Mouse (Mus musculus) layer of hippocampus, adult 8-10 months (tissue): ENCODE results near the gene Thap12. TPM values are rescaled to one million over a fixed set of nuclear protein-coding genes. Genes with fewer than 3 reads are reported as not detected.

ENCODE experiments used
- DNase-seq, 2 experiments: peaks; one replicate each; pipeline ENCODE4 v3.0.0; 2022; ENCODE audit warnings: low spot score in 2 of 2
- total RNA-seq, 4 experiments: library from RNA; stranded (reverse); gene quantifications; 2 replicates each; pipeline ENCODE4 v1.2.4; 2022

Thap12 gene
- total RNA-seq, 4 experiments from 2014 or later = 64.1 to 80.3 (median 70.4) TPM

GRCm38 (mm10) chr7:98697496-98697895 is 5.4 kb upstream of the Thap12 start:
- no peak for DNase-seq

- DNase-seq = no peak
Observed at GRCm38 (mm10) chr7:98698041-98698440, 4.9 kb upstream of the Thap12 start.

GRCm38 (mm10) chr7:98698590-98698989 is 4.3 kb upstream of the Thap12 start:
- no peak for DNase-seq

GRCm38 (mm10) chr7:98701771-98702170 is 1.1 kb upstream of the Thap12 start:
- DNase-seq = no peak

GRCm38 (mm10) chr7:98703365-98703881 is 520 bp downstream of the Thap12 start:
- DNase-seq = no peak

- DNase-seq = no peak
Observed at GRCm38 (mm10) chr7:98704276-98704675, 1.4 kb downstream of the Thap12 start.

- DNase-seq = no peak
Observed at GRCm38 (mm10) chr7:98713661-98714060, 10.8 kb downstream of the Thap12 start.

- DNase-seq = no peak
Observed at GRCm38 (mm10) chr7:98717438-98717837, 14.5 kb downstream of the Thap12 start.

GRCm38 (mm10) chr7:98719761-98720160 is 16.9 kb downstream of the Thap12 start:
- peak in 1 of 2 experiments; percentile 31 for DNase-seq

GRCm38 (mm10) chr7:98720731-98721130 is 17.8 kb downstream of the Thap12 start:
- DNase-seq = no peak

- DNase-seq = no peak
Observed at GRCm38 (mm10) chr7:98721172-98721571, 18.3 kb downstream of the Thap12 start.

GRCm38 (mm10) chr7:98721623-98722022 is 18.7 kb downstream of the Thap12 start:
- DNase-seq = no peak

GRCm38 (mm10) chr7:98725686-98726195 is 22.8 kb downstream of the Thap12 start:
- no peak for DNase-seq

- no peak for DNase-seq
Observed at GRCm38 (mm10) chr7:98727986-98728385, 25.1 kb downstream of the Thap12 start.

- no peak for DNase-seq
Observed at GRCm38 (mm10) chr7:98728499-98728898, 25.6 kb downstream of the Thap12 start.

- no peak for DNase-seq
Observed at GRCm38 (mm10) chr7:98729661-98730271, 26.9 kb downstream of the Thap12 start.

GRCm38 (mm10) chr7:98733958-98734357 is 31.1 kb downstream of the Thap12 start:
- DNase-seq = no peak

- DNase-seq = no peak
Observed at GRCm38 (mm10) chr7:98734876-98735275, 32.0 kb downstream of the Thap12 start.

GRCm38 (mm10) chr7:98736780-98737550 is 34.1 kb downstream of the Thap12 start:
- no peak for DNase-seq

- DNase-seq = no peak
Observed at GRCm38 (mm10) chr7:98740363-98740762, 37.5 kb downstream of the Thap12 start.

- peak in 1 of 2 experiments; percentile 54 for DNase-seq
Observed at GRCm38 (mm10) chr7:98743312-98743711, 40.4 kb downstream of the Thap12 start.

GRCm38 (mm10) chr7:98750404-98750803 is 47.5 kb downstream of the Thap12 start:
- DNase-seq = no peak
